Mouse (Mus musculus) ovary, adult 18-20 months (tissue): Measurements from ENCODE around the gene Atp1a3.

Source experiments
- DNase-seq: peaks from one replicate; pipeline ENCODE4 v3.0.0; 2022; ENCODE audit warnings: low spot score, mixed read lengths

Gene Atp1a3

GRCm38 (mm10) chr7:25003820-25004388 lies 1.9 kb downstream of the Atp1a3 start:
- no peak for DNase-seq

DNA sequence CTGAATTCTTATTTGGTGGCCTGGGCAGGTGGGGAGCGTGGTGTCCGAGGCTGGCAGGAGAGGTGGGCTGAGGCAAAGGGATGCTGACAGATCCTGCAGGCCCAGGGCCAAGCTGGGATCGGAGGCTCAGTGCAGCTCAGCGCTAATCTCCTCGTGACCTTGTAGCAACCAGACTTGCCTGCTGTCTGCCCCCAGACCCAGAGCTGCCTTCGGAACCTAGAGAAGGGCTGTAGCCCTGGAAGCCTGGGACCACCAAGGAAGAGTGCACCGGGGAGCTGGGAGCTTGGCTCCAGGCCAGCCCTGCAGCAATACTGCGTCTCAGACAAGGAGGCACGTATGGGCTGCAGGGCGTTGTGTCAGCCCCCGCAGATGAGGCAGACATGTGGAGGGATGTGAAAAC lies 2.5 kb downstream of the Atp1a3 start:
- DNase-seq = no peak

- no peak for DNase-seq
These were observed 5.0 kb downstream of the Atp1a3 start for GRCm38 (mm10) chr7:25000711-25001110.

DNA sequence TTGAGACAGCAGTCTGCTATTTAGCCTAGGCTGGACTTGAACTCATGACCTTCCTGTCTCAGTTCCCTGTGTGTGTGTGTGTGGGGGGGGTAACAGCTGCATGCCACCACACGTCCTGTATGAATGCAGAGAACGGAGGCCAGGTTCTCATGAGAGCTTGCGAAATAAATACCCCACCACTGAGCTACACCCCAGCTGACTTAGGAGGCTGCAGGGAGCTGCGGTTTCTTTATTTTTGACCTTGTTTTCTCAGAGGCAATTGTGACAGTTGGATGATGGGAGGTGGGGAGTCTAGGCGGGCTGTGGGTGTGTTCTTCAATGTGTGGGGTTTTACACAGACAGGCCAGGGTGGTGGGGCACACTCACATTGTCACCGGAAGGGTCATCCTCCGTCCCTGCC lies 5.5 kb downstream of the Atp1a3 start:
- DNase-seq = no peak

- no peak for DNase-seq
These were observed 12.7 kb downstream of the Atp1a3 start for GRCm38 (mm10) chr7:24993081-24993480.

GRCm38 (mm10) chr7:24990478-24990877 lies 15.3 kb downstream of the Atp1a3 start:
- DNase-seq = no peak

DNA sequence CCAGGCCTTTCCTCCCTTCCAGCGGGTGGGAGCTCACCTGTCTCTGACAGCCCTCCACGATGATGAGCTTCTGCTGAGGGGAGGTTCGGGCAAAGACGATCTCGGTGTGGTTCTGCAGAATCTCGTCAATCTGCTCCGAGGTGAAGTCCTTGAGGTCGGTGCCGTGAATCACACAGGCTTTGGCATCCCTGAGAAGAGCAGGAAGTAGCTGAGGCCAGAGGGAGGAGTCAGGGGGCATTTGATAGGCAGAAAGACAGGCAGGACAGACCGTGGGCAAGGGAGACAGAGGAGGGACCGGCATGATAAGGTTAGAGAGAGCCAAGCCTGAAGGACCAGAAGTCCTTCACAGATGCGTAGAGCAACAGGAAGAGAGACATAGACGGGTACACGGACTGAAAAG lies 17.8 kb downstream of the Atp1a3 start:
- no peak for DNase-seq

GRCm38 (mm10) chr7:24985799-24986198 lies 20.0 kb downstream of the Atp1a3 start:
- no peak for DNase-seq

DNA sequence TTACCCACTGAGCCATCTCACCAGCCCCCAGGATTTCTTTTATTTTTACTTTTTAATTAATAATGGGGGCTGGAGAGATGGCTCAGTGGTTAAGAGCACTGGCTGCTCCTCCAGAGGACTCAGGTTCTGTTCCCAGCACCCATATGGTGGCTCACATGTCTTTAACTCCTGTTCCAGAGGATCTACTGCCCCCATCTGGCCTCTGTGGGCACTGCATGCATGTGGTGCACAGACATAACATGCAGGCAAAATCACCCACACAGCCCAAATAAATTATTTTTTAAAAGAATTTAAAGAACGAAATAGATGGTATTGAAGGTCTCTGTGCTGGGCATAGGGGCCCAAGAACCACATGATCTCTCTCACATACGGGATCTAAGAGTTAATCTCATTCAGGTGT lies 21.5 kb downstream of the Atp1a3 start:
- DNase-seq = no peak

DNA sequence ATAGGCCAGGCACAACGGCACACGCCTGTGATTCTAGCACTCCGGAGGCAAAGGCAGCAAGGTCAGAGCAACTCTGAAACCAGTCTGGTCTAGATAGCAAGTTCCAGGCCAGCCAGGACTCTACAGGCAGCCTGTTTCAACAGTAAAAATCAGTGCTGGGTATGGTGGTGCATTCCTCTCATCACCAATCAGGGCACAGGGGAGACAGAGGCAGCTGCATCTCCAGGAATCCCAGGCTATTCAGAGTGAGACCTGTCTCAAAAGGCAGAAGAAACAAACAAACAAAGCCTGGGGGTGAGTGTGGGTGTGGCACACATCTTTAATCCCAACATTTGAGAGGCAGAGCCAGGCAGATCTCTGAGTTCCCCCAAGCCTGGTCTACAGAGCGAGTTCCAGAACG lies 22.4 kb downstream of the Atp1a3 start:
- DNase-seq = no peak

- DNase-seq = no peak
These were observed 25.3 kb downstream of the Atp1a3 start for GRCm38 (mm10) chr7:24980439-24980838.

GRCm38 (mm10) chr7:24978781-24979180 lies 27.0 kb downstream of the Atp1a3 start:
- DNase-seq = no peak

DNA sequence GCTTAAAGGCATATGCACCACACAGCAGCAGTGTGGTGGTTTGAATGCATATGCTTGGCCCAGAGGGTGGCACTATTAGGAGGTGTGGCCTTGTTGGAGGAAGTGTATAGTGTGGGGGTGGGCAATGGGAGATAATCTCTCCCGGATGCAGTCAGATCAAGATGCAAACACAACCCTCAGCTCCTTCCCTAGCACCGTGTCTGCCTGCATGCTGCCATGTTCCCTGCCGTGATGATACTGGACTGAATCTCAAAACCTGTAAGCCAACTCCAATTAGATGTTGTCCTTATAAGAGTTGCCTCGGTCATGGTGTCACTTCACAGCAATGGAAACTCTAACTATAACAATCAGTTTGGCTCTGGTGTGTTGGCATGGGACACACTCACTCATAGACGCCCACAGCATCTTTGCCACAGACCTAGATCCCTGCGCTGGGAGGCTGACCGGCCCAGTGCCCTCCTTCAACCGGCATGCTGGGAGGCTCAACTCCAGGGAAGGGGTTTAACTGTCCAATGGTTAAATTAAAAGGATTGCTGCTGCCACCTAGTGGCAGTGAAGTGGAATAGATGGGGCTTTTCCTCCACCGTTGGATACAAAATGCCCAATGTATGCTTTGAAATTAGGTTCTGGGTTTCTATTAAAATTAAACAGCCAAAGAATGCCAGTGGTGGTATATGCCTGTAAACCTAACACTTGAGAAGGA lies 30.7 kb downstream of the Atp1a3 start:
- DNase-seq = no peak

GRCm38 (mm10) chr7:24973902-24974301 lies 31.9 kb downstream of the Atp1a3 start:
- no peak for DNase-seq

DNA sequence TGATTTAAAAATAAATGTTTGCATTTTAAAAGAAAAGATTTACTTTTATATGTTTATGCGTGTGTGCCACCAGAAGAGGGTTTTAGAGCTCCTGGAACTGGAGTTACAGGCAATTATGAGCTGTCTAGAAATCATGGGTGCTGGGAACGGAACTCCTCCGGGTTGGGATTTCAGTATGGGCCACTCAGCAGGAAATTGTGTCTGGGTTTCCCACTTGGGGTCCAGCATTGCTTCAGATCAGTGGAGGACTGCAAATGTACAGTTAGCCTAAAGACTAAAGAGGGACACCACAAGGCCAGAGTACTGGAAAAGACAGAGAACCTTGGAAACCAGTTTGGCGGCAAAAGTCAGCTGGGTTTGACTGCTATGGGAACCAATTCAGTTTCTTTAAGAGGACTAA lies 32.5 kb downstream of the Atp1a3 start:
- DNase-seq = no peak

GRCm38 (mm10) chr7:24971972-24972893 lies 33.5 kb downstream of the Atp1a3 start, which contains the start of gene Rabac1:
Rabac1 (minus strand) TSS chr7:24972754.
- peak; percentile 90 for DNase-seq

- no peak for DNase-seq
These were observed 34.3 kb downstream of the Atp1a3 start for GRCm38 (mm10) chr7:24971261-24971971.

- DNase-seq = no peak
These were observed 35.4 kb downstream of the Atp1a3 start for GRCm38 (mm10) chr7:24970341-24970740.

DNA sequence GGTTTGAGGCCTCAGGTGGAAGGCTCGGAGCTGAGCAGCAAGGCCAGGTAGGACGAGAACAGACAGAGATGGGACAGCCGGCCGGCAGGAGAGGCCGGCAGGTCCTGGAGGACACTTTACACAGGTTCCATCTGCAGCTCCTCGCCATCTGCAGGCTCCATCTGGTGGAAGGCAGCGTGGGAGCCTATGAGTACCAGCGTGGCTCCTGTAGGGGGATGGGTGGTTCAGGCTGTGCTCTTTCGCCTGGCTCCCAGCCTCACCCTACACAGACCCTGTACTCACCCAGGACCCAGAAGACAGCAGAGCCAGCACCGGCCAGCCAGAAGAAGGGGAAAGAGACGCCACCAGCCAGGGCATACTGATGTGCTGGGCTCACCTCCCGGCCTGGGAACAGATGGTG lies 36.0 kb downstream of the Atp1a3 start:
- no peak for DNase-seq

DNA sequence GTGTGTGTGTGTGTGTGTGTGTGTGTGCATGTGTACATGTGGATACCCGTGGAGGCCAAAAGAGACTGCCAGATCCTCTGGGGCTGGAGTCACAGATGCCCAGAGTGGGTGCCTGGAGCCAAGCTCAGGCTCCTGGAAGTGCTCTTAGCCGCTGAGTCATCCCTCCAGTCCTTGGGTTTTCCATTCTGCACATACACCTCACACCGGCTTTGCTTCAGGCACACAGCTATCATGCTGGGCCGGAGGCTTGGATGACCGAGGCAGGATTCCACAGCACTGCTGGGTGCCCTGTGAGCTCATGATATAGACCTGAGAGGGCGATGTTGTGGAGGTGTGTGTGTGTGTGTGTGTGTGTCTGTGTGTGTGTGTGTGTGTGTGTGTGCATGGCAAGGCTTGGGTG lies 37.3 kb downstream of the Atp1a3 start:
- no peak for DNase-seq

DNA sequence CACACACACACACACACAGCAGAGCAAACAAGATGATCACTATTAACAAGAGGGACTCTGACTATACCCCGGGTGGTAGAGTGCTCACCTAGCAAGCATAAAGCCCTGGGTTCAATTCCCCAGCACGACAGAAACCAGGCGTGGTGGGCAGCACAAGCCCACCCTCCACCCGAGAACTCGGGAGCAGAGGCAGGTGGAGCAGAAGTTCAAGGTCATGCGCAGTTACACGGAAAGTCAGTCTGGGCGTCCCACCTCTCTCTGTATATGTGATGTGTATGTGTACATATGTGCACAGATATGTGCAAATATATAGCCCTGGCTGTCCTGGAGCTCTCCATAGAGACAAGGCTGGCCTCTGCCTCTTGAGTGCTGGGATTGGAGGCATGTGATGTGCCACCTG lies 37.8 kb downstream of the Atp1a3 start:
- no peak for DNase-seq

DNA sequence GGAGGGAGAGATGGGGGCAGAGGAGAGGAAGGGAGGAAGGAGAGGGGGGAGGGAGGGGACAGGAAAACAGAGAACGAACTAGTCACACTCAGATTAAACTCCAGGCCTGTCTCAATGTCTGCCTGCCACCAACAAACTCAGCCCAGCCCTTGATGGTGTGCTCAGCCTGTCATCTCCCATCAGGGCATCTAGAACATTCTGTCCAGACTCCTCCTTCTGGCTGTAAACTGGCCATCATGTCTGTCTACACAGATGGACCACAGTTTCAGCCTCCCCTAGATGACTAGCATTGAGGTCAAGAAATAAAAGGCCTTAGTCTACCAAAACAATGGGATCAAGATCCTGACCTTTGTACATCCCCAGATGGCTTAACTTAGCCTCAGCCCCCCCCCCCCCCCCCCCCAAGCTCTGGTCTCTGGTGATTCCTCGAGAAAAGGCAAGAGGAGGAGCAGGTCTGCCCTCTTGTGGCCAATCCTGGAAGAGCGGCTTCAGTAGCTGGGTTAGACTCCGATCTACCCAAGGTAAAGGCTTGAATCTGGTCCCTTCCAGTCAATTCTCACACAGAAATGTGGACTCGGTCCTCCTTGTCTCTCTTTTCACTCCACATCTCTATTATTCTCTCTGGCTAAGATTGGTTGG lies 40.7 kb downstream of the Atp1a3 start:
- DNase-seq = peak; percentile 35
